Mouse (Mus musculus): ENCODE results near the gene Chmp2b. TPM values are rescaled to one million over a fixed set of nuclear protein-coding genes. Genes with fewer than 3 reads are reported as not detected.

Gene Chmp2b
- polyA plus RNA-seq, 1 experiment from 2014 or later = 55.9 TPM

GRCm38 (mm10) chr16:65543676-65544293 is 18.7 kb downstream of the Chmp2b start:
- no peak for DNase-seq (ENCODE audit: low spot score)
- H3K9ac ChIP-seq (ENCODE audit: low read length) = no peak overlapping the region
- WGBS = 85% methylated on average over 11 of the region's 11 CpGs
- H3K36me3 ChIP-seq (ENCODE audit: control insufficient read depth, insufficient read depth, low read length) = no peaks in the 10 kb centered on the region
- no peaks in the 10 kb centered on the region for H3K27me3 ChIP-seq (ENCODE audit: control insufficient read depth, insufficient read depth, low read length)
- no peak overlapping the region for H3K27ac ChIP-seq (ENCODE audit: low read depth, low read length)
- H3K9me3 ChIP-seq (ENCODE audit: control insufficient read depth, low read length) = no peaks in the 10 kb centered on the region
- ATAC-seq (ENCODE audit: insufficient read depth, low FRiP score, low TSS enrichment) = no peak
- no peak overlapping the region for H3K4me2 ChIP-seq (ENCODE audit: low read depth)
- no peak overlapping the region for H3K4me3 ChIP-seq (ENCODE audit: low read depth, low read length)
- no peaks in the 10 kb centered on the region for H3K4me1 ChIP-seq (ENCODE audit: control insufficient read depth, insufficient read depth, low read length)

GRCm38 (mm10) chr16:65533315-65533999 is 29.1 kb downstream of the Chmp2b start:
- Histone ChIP-seq H3K27ac (ENCODE audit: low read depth, low read length) (no peak overlapping the region), H3K4me3 (ENCODE audit: low read depth, low read length) (no peak overlapping the region), H3K27me3 (ENCODE audit: control insufficient read depth, insufficient read depth, low read length) (no peaks in the 10 kb centered on the region), H3K9ac (ENCODE audit: low read length) (no peak overlapping the region), H3K36me3 (ENCODE audit: control insufficient read depth, insufficient read depth, low read length) (no peaks in the 10 kb centered on the region), H3K4me2 (ENCODE audit: low read depth) (no peak overlapping the region), H3K4me1 (ENCODE audit: control insufficient read depth, insufficient read depth, low read length) (no peaks in the 10 kb centered on the region), H3K9me3 (ENCODE audit: control insufficient read depth, low read length) (no peaks in the 10 kb centered on the region)
- 33% methylated on average over 12 of the region's 12 CpGs for WGBS
- no peak for ATAC-seq (ENCODE audit: insufficient read depth, low FRiP score, low TSS enrichment)
- DNase-seq (ENCODE audit: low spot score) = peak; percentile 51

- Histone ChIP-seq H3K4me2 (ENCODE audit: low read depth) (no peak overlapping the region), H3K9ac (ENCODE audit: low read length) (no peak overlapping the region), H3K36me3 (ENCODE audit: control insufficient read depth, insufficient read depth, low read length) (no peaks in the 10 kb centered on the region), H3K4me3 (ENCODE audit: low read depth, low read length) (no peak overlapping the region), H3K27ac (ENCODE audit: low read depth, low read length) (no peak overlapping the region), H3K4me1 (ENCODE audit: control insufficient read depth, insufficient read depth, low read length) (no peaks in the 10 kb centered on the region), H3K9me3 (ENCODE audit: control insufficient read depth, low read length) (no peaks in the 10 kb centered on the region), H3K27me3 (ENCODE audit: control insufficient read depth, insufficient read depth, low read length) (no peaks in the 10 kb centered on the region)
- 83% methylated on average over 8 of the region's 8 CpGs for WGBS
- no peak for DNase-seq (ENCODE audit: low spot score)
- no peak for ATAC-seq (ENCODE audit: insufficient read depth, low FRiP score, low TSS enrichment)
Observed at GRCm38 (mm10) chr16:65531663-65532062, 30.9 kb downstream of the Chmp2b start.

GRCm38 (mm10) chr16:65529589-65529988 is 32.9 kb downstream of the Chmp2b start:
- Histone ChIP-seq H3K9ac (ENCODE audit: low read length) (no peak overlapping the region), H3K36me3 (ENCODE audit: control insufficient read depth, insufficient read depth, low read length) (no peaks in the 10 kb centered on the region), H3K4me3 (ENCODE audit: low read depth, low read length) (no peak overlapping the region), H3K27ac (ENCODE audit: low read depth, low read length) (no peak overlapping the region), H3K9me3 (ENCODE audit: control insufficient read depth, low read length) (no peaks in the 10 kb centered on the region), H3K4me1 (ENCODE audit: control insufficient read depth, insufficient read depth, low read length) (no peaks in the 10 kb centered on the region), H3K27me3 (ENCODE audit: control insufficient read depth, insufficient read depth, low read length) (no peaks in the 10 kb centered on the region), H3K4me2 (ENCODE audit: low read depth) (no peak overlapping the region)
- WGBS = 14% methylated on average over 5 of the region's 5 CpGs
- DNase-seq (ENCODE audit: low spot score) (peak; percentile 11), ATAC-seq (ENCODE audit: insufficient read depth, low FRiP score, low TSS enrichment) (no peak)

GRCm38 (mm10) chr16:65526695-65527094 is 35.8 kb downstream of the Chmp2b start:
- H3K36me3 ChIP-seq (ENCODE audit: control insufficient read depth, insufficient read depth, low read length) = no peaks in the 10 kb centered on the region
- no peak overlapping the region for H3K27ac ChIP-seq (ENCODE audit: low read depth, low read length)
- H3K9ac ChIP-seq (ENCODE audit: low read length) = no peak overlapping the region
- no peak for DNase-seq (ENCODE audit: low spot score)
- H3K4me2 ChIP-seq (ENCODE audit: low read depth) = no peak overlapping the region
- no peaks in the 10 kb centered on the region for H3K9me3 ChIP-seq (ENCODE audit: control insufficient read depth, low read length)
- no peaks in the 10 kb centered on the region for H3K4me1 ChIP-seq (ENCODE audit: control insufficient read depth, insufficient read depth, low read length)
- 84% methylated on average over 5 of the region's 5 CpGs for WGBS
- ATAC-seq (ENCODE audit: insufficient read depth, low FRiP score, low TSS enrichment) = no peak
- H3K4me3 ChIP-seq (ENCODE audit: low read depth, low read length) = no peak overlapping the region
- no peaks in the 10 kb centered on the region for H3K27me3 ChIP-seq (ENCODE audit: control insufficient read depth, insufficient read depth, low read length)

GRCm38 (mm10) chr16:65526004-65526403 is 36.5 kb downstream of the Chmp2b start:
- Histone ChIP-seq H3K27ac (ENCODE audit: low read depth, low read length) (no peak overlapping the region), H3K27me3 (ENCODE audit: control insufficient read depth, insufficient read depth, low read length) (no peaks in the 10 kb centered on the region), H3K9ac (ENCODE audit: low read length) (no peak overlapping the region), H3K9me3 (ENCODE audit: control insufficient read depth, low read length) (no peaks in the 10 kb centered on the region), H3K4me2 (ENCODE audit: low read depth) (no peak overlapping the region), H3K4me1 (ENCODE audit: control insufficient read depth, insufficient read depth, low read length) (no peaks in the 10 kb centered on the region), H3K36me3 (ENCODE audit: control insufficient read depth, insufficient read depth, low read length) (no peaks in the 10 kb centered on the region), H3K4me3 (ENCODE audit: low read depth, low read length) (no peak overlapping the region)
- ATAC-seq (ENCODE audit: insufficient read depth, low FRiP score, low TSS enrichment) = no peak
- 80% methylated on average over 2 of the region's 2 CpGs for WGBS
- no peak for DNase-seq (ENCODE audit: low spot score)

- Histone ChIP-seq H3K4me1 (ENCODE audit: control insufficient read depth, insufficient read depth, low read length) (no peaks in the 10 kb centered on the region), H3K36me3 (ENCODE audit: control insufficient read depth, insufficient read depth, low read length) (no peaks in the 10 kb centered on the region), H3K9me3 (ENCODE audit: control insufficient read depth, low read length) (no peaks in the 10 kb centered on the region), H3K9ac (ENCODE audit: low read length) (no peak within 1 kb of the TSS), H3K27me3 (ENCODE audit: control insufficient read depth, insufficient read depth, low read length) (no peaks in the 10 kb centered on the region), H3K4me3 (ENCODE audit: low read depth, low read length) (no peak within 1 kb of the TSS), H3K4me2 (ENCODE audit: low read depth) (no peak within 1 kb of the TSS), H3K27ac (ENCODE audit: low read depth, low read length) (no peak within 1 kb of the TSS)
- WGBS = 84% methylated on average over 6 of the region's 6 CpGs
- ATAC-seq (ENCODE audit: insufficient read depth, low FRiP score, low TSS enrichment) = no peak
- no peak for DNase-seq (ENCODE audit: low spot score)
Observed at GRCm38 (mm10) chr16:65520211-65520610, 42.3 kb downstream of the Chmp2b start, which contains the start of gene Pou1f1. TSS of gene Pou1f1 (plus strand) at chr16:65520511.

- Histone ChIP-seq H3K9me3 (ENCODE audit: control insufficient read depth, low read length) (no peaks in the 10 kb centered on the region), H3K9ac (ENCODE audit: low read length) (no peak overlapping the region), H3K4me2 (ENCODE audit: low read depth) (no peak overlapping the region), H3K27ac (ENCODE audit: low read depth, low read length) (no peak overlapping the region), H3K4me1 (ENCODE audit: control insufficient read depth, insufficient read depth, low read length) (no peaks in the 10 kb centered on the region), H3K36me3 (ENCODE audit: control insufficient read depth, insufficient read depth, low read length) (no peaks in the 10 kb centered on the region), H3K4me3 (ENCODE audit: low read depth, low read length) (no peak overlapping the region), H3K27me3 (ENCODE audit: control insufficient read depth, insufficient read depth, low read length) (no peaks in the 10 kb centered on the region)
- ATAC-seq (ENCODE audit: insufficient read depth, low FRiP score, low TSS enrichment) (no peak), DNase-seq (ENCODE audit: low spot score) (no peak)
- 69% methylated on average over 7 of the region's 7 CpGs for WGBS
Observed at GRCm38 (mm10) chr16:65514223-65514622, 48.3 kb downstream of the Chmp2b start.

GRCm38 (mm10) chr16:65497049-65497448 is 65.5 kb downstream of the Chmp2b start:
- no peaks in the 10 kb centered on the region for H3K4me1 ChIP-seq (ENCODE audit: control insufficient read depth, insufficient read depth, low read length)
- no peak overlapping the region for H3K4me2 ChIP-seq (ENCODE audit: low read depth)
- ATAC-seq (ENCODE audit: insufficient read depth, low FRiP score, low TSS enrichment) = no peak
- H3K27me3 ChIP-seq (ENCODE audit: control insufficient read depth, insufficient read depth, low read length) = no peaks in the 10 kb centered on the region
- WGBS = 53% methylated on average over 2 of the region's 2 CpGs
- H3K9me3 ChIP-seq (ENCODE audit: control insufficient read depth, low read length) = no peaks in the 10 kb centered on the region
- no peak overlapping the region for H3K27ac ChIP-seq (ENCODE audit: low read depth, low read length)
- no peaks in the 10 kb centered on the region for H3K36me3 ChIP-seq (ENCODE audit: control insufficient read depth, insufficient read depth, low read length)
- no peak overlapping the region for H3K4me3 ChIP-seq (ENCODE audit: low read depth, low read length)
- H3K9ac ChIP-seq (ENCODE audit: low read length) = no peak overlapping the region
- peak; percentile 26 for DNase-seq (ENCODE audit: low spot score)
